Mouse (Mus musculus) neutrophil, adult 5-6 weeks (primary cell): ENCODE results near the gene 4930452B06Rik. TPM values are rescaled to one million over a fixed set of nuclear protein-coding genes. Genes with fewer than 3 reads are reported as not detected.
"Not testable (repeated sequence)": the region's sequence is repeated elsewhere in the genome, so short reads cannot be mapped to it uniquely, and the experiment has no call there.

ENCODE experiments used
- ATAC-seq: fragments of 151-379, 151-347 bp; 2 replicates; pipeline ENCODE4 v1.8.0; 2017; ENCODE audit warnings: mild to moderate bottlenecking, moderate TSS enrichment; ENCODE audit not compliant: insufficient number of reproducible peaks, poor library complexity, low FRiP score, severe bottlenecking; ENCODE audit errors: extremely low read depth
- total RNA-seq: library from RNA; stranded (forward); fragments of 200-1000 nt; gene quantifications from 2 replicates; pipeline ENCODE4 v1.2.3, GENCODE M21; 2017

Gene 4930452B06Rik
- total RNA-seq, 1 experiment from 2014 or later: not detected

DNA sequence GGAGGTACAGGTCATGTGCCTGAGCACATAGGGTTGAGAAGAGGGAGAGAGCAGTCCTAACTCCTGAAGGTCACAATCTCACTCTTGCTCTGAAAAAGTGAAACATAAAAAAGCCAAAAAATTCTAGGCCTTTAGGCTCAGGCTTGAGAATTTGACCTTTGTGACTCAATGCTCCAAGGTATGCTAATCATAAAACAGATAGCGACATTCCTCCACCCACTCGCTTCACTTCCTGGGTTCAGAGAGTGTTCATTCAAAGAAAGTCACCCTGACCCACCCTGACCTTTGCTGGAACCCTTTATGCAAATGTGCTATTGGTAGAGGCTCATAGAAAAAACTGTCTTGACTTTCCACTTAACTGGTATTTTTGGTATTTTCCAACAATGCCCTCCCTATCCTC lies 115.0 kb downstream of the 4930452B06Rik start:
- ATAC-seq: not testable (repeated sequence)

DNA sequence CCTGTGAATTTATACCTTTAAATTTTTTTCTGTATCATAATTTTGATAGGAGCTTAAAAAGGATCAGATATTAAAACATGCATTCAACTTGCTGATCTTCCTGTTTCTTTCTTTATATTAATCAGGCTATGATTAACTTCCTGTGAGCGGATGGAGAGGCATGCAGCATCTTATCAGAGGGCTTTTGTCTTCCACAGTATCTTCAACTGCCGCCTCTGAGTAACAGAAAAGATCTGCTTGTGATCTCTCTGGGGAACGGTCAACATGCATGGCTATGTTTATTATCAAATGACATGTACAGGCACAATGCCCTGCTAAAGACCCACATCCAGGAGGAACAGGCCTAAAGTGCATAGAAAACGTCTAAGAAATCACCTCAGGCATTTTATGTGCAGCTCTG lies 116.9 kb downstream of the 4930452B06Rik start:
- ATAC-seq: no peak

DNA sequence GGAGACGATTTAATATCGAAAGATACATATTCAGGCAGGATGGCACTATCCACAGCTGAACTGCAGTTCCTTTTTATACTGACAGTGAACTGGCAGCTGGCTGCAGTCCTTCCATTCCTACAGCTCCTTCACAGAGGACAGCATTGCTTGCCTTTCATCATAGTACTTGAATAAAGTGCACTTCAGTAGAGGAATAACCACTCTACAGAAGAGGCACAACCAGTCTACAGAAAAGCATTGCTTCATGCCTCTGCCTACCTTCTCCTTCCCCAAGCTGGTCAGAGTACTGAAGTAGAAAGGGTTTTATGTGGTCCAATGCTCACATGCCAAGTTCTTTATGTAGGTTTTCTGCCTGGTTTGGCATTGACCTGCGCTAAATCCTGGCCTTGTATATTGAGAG lies 130.0 kb downstream of the 4930452B06Rik start:
- no peak for ATAC-seq

DNA sequence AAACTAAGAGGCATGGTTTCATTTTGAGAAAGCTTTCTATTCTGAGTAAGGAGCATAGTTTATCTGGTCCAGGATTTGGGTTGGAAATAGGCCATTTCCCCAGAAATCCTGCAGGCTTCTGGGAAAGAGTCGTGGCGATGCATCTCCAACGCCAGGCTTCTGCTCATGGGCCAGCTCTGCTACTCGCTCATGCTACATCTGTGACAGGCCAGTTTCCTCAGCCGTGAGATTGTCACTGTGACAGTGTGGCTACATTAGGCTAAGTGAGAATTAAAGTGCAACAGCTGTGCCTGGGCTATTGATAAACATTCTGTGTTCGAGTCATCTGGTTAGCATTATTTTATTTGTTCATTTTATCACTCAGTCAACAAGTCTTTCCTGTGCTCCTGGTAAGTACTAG lies 140.8 kb downstream of the 4930452B06Rik start:
- no peak for ATAC-seq

DNA sequence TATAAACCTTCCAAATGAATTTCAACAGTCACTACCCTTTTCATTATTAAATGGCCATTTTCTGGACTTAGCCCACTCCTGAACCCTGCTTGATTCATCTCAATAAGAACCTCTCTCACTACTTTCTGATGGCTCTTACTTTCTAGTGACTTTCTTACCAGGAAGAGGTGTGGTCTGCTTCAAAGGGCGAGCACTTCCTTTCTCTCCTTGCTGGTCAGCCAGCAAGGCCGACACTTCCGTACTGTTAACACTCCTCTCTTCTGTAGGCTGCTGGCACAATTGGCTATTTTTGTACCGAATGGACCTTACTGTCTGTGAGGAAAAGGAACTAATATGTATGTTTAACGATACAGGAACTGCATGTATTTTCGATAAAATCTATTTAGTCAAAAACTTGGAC lies 148.4 kb downstream of the 4930452B06Rik start:
- ATAC-seq: no peak

DNA sequence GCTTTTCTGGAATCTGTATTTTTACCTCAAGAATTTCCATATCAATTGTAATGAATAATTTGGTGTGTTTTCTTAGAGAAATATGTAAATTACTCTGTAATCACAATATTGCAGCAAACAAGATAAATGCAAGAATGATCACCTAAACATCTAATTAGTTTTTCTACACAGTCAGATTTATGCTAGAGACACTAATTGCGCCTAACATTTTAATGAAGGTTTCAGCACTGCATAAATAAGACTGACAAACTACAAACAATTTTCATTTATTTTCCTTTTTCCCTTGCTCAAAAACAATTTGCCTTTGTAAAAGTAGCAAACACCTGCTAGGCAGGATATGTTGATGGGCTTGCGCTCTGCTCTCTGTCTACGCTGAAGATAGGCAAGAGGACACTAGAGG lies 152.0 kb downstream of the 4930452B06Rik start:
- ATAC-seq: no peak

DNA sequence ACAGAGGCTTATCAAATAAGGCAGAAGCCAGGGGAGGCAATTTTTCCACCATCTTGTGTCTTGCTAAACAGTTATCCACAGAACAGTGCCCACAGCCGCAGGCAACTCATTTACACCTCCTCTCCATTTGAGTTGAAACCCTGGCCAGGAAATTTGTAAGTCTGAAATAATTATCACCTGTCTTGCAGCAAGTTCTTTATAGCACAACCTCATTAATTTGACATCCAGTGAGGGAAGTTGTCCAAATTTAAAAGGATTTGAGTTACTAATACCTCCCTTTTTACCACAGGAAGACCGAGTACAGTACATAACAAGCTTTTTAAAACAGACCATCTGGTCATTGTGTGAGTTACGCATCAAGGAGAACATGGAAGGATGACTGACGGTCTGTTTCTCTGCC lies 154.8 kb downstream of the 4930452B06Rik start:
- no peak for ATAC-seq

DNA sequence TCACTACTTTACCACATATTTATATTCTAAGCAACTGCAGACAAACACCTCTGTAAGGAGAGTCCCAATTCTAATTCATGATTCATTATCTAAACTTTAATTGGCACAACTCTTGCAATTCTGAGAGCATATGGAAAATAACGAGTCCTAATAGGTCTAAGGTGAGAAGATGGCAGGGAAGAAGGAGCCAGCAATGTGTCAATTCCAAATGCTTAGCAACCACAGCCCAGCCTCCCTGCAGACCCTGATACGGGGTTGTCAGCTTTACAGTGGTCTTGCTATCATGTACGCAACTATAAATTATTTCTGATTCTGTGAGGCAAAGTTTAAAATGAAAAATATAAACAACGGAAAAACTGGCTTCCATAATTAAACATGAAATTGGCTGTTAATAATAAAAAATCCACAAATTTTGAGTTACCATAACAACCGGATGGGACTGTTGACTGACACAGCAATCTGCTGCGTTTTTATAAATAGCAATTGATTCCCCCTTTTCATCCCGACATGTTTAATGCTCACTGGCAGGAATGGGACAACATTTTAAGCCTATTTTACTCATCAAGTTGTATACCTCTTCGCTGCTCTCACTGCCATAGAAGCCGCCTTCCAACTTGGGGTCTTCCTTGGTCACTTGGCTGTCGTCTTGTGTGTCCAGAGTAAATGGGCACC lies 155.6 kb downstream of the 4930452B06Rik start:
- no peak for ATAC-seq

DNA sequence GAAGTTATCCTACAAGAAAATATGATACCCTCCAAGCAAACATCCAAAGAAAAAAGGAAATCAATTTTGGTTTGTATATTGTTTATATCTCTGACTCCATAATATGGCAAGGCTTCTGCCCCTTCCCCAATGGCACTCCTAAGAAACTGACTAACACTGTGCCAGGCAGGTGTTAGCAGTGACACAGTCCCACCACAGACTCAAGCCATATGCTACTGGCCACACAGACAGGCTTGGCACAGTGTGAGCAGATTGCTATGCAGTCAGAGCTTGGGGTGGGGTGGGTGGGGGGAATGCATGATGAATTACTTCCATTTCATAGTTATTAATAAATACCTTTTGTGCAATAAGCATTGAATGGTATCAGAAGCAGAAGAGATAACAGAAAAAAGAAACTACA lies 157.4 kb downstream of the 4930452B06Rik start:
- no peak for ATAC-seq

DNA sequence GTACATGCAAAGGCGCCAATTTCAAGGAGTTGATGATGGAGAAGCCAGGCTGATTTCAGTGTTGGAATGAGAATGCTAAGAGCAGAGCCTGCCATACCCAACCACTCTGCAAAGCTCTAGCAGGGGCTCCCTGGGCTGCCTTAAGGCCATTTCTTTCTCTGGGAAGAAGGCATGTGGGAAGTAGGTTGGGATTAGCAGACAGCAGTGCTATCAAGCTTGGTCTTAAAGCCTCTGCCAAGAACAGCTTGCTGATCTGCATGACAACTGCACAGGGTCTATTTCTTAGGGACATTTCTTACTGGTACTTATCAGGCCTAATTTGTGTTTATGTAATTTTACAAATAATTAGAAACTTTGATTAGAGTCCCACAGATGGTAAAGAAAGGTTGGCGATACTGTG lies 161.8 kb downstream of the 4930452B06Rik start:
- ATAC-seq: no peak

DNA sequence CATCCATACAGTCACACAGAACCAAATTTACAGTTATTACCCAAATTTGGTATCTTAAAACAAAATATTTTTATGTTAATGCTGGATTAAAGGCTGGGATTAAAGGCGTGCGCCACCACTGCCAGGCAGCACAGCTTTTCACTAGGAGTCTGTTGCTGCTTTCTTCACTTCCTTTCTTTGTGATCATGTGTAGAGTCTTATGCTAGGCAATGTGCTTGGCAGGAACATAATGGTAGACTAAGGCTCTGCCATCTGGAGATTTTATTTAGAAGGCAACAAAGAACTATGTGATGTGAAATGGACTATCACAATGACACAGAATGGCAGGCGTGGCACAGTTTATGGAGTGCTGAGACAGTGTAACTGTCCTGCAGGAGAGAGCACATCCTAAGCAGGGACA lies 162.7 kb downstream of the 4930452B06Rik start:
- no peak for ATAC-seq

DNA sequence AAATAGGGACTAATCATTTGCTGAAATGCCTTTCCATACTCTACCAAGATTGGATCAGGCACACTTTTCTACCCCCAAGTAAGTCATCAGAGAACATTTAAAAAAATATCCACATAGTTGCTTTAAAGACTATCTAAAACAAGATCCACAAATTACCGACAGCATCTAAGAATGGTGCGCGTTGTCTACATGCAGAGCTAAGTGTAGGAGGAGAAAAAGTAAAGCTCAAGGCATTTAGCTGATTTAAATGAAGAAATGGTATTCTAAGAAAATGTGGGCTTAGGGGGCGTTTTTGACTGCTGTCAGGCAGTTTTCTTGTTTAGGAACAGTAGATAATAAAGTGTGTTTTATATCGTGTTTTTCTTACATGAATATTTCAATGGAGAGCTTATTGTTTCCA lies 163.5 kb downstream of the 4930452B06Rik start:
- ATAC-seq: no peak

DNA sequence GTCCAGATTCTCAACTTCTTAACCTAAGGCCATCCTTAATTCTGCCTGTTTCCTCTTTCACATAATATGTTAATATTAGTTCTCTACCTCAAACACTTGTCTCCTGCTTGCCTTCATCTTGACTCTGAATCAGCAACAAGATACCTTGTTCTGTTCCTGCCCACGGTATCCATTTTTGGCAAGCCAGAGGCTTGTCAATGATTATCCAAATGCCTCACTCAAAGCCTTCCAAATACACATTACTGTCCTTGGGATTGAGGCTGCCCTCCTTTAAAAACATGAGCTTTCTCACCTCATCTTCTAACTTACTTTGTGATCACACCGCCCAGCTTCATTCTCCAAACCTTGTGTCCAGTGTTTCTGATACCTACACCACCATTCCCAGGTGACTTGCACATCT lies 170.3 kb downstream of the 4930452B06Rik start:
- ATAC-seq: no peak

DNA sequence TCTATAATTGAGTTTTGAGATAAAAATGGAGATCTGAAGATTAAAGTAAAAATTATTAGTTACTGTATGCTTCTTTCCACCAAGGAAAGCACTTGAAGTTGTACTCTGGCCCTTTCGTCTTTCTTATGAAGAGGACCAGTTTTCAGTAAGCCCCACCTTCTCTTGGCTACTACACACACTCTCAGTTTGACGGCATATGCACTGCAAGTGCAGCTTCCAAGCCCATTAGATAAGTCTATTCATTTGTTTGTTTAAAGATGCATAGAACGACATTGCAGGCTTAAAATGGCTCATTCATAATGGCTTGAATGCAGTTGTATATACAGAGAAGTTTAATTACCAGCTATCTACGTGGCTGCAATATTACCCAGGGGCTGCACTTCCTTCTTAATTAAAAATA lies 171.1 kb downstream of the 4930452B06Rik start:
- no peak for ATAC-seq

DNA sequence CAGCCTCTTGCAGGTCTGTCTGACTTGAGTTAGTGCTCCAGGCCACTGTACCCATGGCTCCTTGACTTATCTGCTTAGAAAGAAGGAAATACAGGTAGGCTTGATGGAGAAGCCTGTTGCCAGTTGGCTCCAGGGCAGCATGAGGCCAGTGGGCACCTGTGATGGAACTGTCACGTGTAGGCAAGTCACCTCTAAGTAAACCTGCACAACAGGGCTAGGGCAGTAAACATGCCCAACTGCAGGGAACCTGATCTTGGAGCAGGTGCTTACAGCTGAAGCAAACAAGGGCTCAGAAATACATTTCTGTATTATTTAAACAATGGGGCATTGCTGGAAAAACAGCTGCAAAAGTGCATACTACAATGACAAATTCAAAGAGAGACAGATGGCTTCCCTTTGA lies 171.8 kb downstream of the 4930452B06Rik start:
- ATAC-seq: no peak

DNA sequence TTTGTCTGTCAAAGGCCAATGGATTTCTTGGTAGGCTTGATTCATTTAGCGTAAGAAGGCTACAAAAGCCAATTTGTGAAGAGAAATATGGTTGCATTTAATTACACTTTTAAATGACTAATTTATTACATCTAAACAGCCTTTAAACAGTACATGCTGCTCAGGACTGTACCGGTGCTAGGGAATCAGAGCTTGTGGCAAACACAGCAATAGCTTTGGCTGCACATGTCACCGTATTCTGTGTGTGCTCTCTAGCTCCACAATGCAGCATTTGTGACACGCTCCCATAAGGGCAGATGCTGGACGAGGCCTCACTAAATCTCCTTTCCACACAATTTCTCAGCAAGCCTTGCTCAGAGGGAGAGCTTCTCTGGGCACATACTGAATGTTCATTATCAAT lies 187.9 kb downstream of the 4930452B06Rik start:
- no peak for ATAC-seq

DNA sequence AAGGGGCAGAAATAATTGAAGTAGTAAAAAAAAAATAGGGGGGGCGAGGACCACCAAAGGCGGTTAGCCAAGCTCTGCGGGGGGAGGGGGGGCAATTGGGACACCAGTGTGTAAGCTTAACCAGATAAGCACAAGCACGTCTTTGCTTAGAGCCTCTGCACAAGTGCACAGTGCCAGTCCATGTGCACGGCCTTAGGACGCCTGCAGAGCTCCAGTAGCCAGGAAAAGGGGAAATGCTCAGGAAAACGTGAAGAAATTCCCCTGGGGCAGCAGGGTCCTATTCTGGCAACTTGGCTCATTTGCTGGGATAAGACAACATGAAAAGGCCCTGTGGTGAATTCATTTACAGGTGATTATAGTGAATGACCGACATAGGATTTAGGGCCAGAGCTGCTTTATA lies 188.7 kb downstream of the 4930452B06Rik start:
- no peak for ATAC-seq

DNA sequence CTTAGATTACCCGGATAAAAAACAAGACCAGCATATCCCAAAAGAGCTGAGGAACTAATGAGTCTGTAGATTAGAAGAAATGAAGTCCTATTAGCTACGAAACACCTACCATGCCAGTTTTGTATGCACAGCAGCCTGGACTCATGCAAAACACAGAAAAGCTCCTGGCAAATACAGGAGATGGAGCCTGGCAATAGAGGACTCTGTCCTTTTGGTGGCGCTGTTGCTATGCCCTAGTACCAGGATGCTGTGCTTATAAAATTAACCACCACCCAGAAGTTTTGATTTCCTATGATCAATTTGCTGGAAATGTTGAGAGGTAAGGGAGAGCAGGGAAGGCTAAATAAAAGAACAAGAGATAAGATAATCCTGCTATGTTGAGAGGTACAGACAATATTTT lies 189.4 kb downstream of the 4930452B06Rik start:
- no peak for ATAC-seq

DNA sequence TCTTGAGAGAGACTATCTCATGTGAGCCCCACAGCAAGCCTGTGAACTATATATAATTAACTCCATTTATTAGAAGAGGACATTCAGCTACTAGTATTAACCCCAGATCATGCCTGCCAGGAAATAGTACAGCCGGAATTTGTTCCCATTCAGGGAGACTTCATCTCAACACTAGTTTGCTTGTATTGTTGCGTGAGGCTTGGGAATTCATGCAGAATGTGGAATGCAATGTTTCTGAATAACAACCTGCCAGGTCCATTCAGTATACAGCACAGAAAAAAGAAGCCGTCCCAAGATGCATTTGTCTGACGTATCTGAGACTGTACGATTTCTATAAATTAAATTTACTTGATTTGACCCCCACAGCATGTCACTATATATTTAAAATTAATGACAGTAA lies 190.2 kb downstream of the 4930452B06Rik start:
- ATAC-seq: no peak

DNA sequence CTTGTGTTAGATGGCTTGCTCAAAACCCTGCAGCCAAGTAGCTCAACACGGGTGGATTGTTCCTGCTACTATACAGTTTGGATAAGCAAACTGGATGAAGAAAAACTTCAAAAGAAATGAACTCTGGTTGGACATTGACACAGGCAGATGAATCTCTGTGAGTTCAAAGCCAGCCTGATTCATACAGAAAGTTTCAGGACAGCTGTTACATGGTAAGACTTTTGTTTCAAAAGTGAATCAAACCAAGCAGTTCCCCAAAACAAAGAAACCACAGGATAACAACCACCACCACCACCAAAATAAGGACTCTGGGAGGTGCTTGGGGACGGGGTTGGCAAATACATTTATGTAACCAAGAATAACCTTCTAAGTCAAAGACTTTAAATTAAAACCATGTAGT lies 193.2 kb downstream of the 4930452B06Rik start:
- ATAC-seq: no peak

DNA sequence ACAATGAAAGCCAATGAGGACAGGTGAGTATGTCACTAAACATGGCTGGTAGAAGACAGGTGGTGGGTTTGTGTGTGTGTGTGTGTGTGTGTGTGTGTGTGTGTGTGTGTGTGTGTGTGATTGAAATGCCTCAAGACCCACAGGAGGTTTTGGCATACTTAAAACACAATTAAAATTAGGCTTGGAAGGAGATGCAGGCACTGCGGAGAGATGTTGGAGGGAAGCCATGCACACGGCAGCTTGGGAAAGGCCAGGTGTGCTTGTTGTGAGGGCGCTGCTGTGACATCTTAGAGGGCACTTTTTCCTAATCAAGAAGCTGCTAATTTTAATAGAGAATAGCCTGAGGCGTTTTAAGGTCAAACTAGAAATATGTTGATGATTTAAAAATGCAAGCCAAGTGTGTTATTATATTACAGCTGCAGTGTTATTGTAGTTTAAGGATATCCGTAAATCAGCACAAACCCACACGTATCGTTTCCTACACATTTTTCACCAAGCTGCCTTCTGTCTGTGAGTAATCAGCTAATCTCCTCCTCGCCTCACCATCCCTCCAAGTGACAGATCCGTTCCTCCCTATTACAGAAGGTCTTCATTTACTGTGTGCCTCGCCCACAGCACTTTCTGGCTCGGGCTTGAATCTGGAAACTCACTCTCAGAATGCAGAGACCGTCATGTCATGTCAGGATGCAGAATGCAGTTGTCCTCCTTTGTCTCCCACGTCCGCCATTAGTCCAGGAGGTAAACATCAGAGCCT lies 201.5 kb downstream of the 4930452B06Rik start:
- ATAC-seq: no peak
